Mouse (Mus musculus) adrenal gland, postnatal 10 days (tissue): Measurements from ENCODE around the gene Gpm6a. TPM values are rescaled to one million over a fixed set of nuclear protein-coding genes. Genes with fewer than 3 reads are reported as not detected.

Experiments used
- DNase-seq: peaks from one replicate; pipeline ENCODE4 v3.0.0; 2021; ENCODE audit warnings: mixed read lengths
- long read RNA-seq, 2 experiments: library from polyadenylated mRNA; stranded (forward); transcript quantifications; one replicate each; pipeline ENCODE4 v2.0.0; 2021
- total RNA-seq, 2 experiments: library from RNA; stranded (reverse); gene quantifications; 2 replicates each; pipeline ENCODE4 v1.2.3; 2021

The Gpm6a gene
- 1 to 10 TPM; 6.6 to 7.2 TPM for total RNA-seq
- long read RNA-seq, experiment 1, partial matches to known transcripts = 9 of 10 reads
- long read RNA-seq, experiment 1, other reads (novel, unspliced or antisense) = 1 of 10 reads
- long read RNA-seq, experiment 2, partial matches to known transcripts = 6 of 7 reads
- long read RNA-seq, experiment 2, other reads (novel, unspliced or antisense) = 1 of 7 reads

DNA sequence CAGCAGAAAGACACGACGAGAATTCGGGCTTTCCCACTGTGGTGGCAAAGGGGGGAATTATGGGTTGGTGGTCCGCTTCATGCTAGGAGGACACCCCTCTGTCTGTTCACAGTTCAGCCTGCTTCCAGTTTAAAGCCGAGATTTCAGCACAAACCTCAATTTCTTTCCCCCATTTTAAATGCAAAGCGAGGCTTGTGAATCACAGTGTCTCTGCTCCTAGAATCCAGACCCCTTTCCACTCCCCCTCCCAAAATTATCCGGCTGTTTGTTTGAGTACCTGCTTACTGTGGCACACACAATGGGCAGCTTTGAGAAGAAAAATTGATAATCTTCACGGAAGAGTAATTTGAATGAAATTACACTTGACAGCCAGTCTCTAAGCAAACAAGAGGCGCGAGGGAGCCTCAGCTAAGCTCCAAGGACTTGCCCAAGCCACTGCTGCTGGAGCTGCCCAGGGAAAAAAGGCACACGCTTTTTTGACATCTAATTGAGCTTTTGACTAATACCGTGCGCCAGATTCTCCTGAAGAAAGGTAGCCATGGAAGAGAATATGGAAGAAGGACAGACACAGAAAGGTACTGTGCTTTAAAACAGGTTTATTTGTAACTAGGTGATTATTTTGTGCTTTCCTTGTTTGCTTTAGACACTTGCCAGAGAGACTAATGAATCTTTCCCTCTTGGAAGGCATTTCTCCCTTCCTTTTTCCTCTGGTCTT, at the start of gene Gpm6a:
Gene Gpm6a, plus strand, starts transcription at position 103 of the 715 bp plus-strand sequence.
- DNase-seq = no peak

DNA sequence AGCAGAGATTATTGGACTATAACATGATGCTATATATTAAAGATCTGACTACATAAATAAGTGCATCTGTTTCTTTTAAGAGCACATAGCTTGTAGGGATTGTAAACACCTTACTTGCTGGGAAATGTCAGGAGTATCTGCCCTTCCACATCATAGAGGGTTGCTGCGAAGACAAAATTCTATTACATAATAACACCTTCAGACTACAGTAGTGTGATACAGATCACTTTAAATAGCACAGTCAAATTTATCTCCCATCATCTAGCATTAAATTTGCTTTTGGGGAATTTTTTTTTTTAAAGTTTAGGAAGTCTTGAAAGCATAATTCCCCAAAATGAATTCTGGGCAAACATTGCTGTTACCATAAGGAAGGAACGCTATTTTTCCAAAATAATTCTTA, 41.8 kb upstream of the Gpm6a start:
- DNase-seq = no peak

GRCm38 (mm10) chr8:54917710-54918109, 36.9 kb upstream of the Gpm6a start:
- DNase-seq = no peak

GRCm38 (mm10) chr8:54922160-54922855, 32.3 kb upstream of the Gpm6a start:
- DNase-seq = no peak

- peak; percentile 12 for DNase-seq
Measured at GRCm38 (mm10) chr8:54924936-54925335, 29.7 kb upstream of the Gpm6a start.

DNA sequence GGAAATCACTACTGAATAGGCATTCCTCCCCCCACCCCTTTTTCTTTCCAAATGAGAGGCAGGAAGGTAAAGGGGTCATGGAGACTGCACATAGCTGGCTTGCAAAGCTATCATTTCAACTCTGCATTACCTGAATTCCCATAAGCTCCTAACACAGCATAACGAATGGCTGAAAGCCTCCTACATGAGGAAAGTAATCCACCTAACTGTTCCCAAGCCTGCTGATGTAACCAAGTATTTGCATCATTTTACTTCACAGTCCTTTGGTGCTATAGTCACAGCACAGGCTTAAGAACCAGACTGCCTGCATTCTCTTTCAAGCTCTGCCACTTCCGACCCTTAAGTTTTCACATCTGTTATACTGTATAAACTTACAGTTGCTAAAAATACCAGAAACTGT, 22.3 kb upstream of the Gpm6a start:
- no peak for DNase-seq

- no peak for DNase-seq
Measured at GRCm38 (mm10) chr8:54953351-54953750, 1.3 kb upstream of the Gpm6a start.

- no peak for DNase-seq
Measured at GRCm38 (mm10) chr8:54954030-54954429, 613 bp upstream of the Gpm6a start.

- DNase-seq = no peak
Measured at GRCm38 (mm10) chr8:54955456-54955800, 785 bp downstream of the Gpm6a start.

DNA sequence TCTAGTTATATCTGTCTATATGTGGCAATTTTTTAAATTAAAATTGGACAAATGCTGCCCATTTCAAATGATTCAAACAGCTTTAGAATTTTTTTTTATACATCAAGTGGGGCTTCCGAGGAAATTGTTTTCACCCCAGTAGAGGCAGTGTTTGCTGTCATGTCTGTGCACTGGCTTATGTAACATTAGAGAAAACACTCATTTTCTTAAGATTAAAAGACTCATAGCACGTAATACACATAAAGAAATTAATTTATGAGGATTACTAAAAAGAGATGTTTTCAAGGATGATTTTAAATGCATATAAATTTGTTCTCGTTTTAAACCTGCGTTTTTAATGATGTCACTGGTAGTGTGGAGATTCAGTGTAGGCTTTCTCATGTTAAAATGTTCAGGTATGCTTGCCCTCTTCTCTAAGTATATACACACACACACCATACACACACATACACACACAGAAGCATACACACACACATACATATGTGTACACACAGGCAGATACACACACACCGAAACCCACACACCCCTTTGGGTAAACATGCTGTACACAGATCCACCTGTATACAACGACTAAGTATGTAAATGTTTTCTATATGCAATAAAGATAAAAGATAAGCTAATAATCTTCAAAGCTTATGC, 1.4 kb downstream of the Gpm6a start:
- DNase-seq = no peak

- no peak for DNase-seq
Measured at GRCm38 (mm10) chr8:54956787-54957186, 2.1 kb downstream of the Gpm6a start.

- no peak for DNase-seq
Measured at GRCm38 (mm10) chr8:54957506-54957905, 2.9 kb downstream of the Gpm6a start.

DNA sequence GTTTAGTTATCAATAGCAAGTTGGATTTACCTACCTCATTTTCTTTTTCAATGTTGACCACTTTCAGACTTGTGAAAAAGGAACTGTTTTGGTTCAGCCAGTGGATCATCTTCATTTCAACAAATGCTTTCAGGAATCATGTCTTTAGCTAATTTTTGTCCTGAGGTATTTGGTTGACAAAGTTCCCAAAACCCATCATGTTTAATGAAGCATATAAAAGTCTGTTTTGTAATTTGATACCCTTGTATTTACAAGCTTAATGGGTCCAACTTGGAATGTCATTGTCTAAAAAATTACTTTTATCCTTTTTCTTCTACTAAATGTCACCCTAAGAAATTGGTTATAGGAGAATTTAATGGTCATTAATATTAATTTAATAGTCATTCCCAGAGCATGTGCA, 6.9 kb downstream of the Gpm6a start:
- no peak for DNase-seq

DNA sequence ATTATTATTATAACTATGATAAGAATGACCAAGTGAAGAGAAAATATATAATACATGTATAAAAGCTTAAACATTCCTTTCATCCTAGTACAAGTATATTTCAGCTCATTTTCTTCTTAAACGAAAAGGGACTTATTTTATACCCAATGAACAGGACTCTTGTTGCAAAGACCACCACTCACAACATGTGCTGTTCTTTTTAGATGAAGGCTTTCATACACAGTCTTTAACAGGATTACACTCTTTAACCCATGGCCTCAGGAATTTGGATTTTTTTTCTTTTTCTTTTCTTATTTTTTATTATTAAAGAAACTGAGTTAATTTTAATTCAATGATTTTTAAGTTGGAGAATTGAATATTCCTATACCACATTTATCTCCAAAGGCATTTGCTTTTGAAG, 20.4 kb downstream of the Gpm6a start:
- DNase-seq = no peak

GRCm38 (mm10) chr8:54975506-54975905, 20.9 kb downstream of the Gpm6a start:
- no peak for DNase-seq

DNA sequence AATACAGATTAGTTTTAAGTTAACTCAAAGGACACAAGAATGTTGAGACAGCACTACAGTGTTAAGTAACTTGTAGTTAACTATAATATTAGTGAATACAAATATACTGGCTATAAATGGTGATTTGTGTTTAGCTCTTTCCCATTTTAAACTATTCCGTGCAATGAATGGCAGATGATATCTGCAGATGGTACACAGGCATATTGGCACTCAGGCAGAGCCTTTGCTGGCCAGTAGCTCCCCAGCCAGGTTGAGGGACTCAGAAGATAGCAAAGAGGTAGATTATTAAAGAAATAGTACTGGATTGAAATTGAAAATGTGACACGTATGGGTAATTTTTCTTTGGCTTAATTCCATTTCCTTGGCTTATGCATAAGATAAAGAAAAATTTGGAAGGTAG, 21.3 kb downstream of the Gpm6a start:
- no peak for DNase-seq

DNA sequence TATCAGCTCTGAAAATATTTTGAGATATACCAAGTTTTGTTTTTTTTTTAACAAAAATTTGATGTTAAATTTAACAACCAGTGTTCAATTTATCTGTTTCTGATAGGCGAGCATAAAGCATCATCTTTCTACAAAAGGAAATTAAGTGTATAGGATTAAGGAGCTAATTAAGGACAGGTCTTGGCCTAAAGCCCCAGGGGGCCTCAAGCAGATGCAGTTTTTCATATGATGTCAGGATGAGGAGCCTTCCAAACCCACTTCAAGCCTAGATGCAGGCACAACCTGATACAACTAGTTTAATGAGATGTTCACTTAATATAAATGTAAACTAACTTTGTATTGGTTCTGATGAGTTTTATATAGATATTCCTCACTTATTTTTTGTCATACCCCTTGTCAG, 22.0 kb downstream of the Gpm6a start:
- no peak for DNase-seq

GRCm38 (mm10) chr8:54986791-54987190, 32.1 kb downstream of the Gpm6a start:
- no peak for DNase-seq

- DNase-seq = no peak
Measured at GRCm38 (mm10) chr8:54989093-54989492, 34.5 kb downstream of the Gpm6a start.

DNA sequence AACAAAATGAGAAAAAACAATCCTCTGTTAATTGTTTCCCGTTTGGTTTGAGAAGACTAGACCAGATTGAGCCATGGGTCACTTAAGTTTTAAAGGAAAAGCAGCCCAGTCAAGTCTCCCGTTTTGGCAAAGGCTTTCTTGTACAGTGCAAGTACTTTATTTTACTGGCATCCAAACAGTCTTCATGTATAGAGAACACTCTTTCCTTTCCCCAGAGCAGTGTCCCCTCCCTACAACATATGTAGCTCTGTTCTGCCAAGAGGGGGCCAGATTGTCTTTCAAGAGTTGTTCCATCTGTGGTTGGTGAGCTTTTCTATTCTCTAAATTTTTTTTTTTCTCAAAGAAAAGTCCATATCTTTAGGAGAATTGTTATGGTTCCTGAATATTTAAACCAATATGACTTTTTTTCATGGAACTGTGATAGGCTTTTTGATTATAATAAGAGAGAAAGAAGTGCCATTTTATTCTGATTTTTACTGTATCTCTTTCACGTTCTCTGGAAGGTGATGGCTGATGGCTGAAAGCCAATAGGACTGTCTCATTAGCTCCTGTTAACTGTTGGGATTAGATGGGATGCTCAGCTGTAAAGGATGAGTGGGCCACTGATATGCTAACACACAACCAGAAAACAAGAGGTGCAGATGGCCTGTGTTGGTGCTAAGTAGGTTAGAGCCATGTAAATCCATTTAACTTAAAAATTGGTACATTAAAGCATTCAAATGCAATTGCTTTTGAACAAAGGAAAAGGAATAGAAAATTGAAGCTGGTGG, 37.4 kb downstream of the Gpm6a start:
- DNase-seq = no peak

DNA sequence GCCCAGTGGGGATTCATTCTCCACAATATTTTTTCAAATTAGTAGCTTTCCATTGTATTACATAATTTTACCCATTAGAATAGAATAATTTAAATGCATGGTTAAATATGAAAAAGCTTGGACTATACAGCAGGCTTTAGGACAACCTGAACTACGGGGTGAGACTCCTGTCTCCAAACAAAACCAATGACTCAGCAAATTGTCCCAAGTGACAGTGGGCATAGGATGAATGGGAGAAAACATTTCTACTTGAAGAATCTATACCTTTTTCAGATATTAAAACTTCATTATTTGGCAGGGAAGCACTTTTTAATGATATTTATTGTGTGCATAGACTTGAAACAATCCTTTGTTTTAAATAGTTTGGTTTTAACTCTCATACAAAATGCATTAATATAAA, 41.0 kb downstream of the Gpm6a start:
- no peak for DNase-seq

DNA sequence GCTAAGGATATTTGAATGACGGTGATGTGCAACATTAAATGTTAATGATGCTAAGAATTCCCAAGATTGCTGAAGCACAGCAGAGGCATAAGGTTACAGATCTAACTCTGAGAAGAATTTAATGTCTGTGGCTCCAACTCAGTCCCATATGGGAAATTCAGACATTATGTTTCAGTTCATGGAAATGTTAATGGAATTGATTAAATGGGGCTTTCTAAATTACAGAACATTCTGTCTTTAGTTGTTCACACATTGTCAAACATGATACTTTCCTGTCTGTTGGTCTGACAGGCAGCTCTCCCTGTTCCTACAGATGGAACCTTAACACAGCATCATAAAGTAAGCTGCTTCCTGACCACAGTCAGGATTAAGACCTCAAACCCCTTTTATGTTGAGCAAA, 47.8 kb downstream of the Gpm6a start:
- DNase-seq = no peak

- DNase-seq = no peak
Measured at GRCm38 (mm10) chr8:55002946-55003345, 48.3 kb downstream of the Gpm6a start.
